Mouse (Mus musculus): Measurements from ENCODE around the gene Crk. TPM values are rescaled to one million over a fixed set of nuclear protein-coding genes. Genes with fewer than 3 reads are reported as not detected.

Gene Crk
- polyA plus RNA-seq, 1 experiment = 91.5 TPM

GRCm38 (mm10) chr11:75666296-75666695 is 12.8 kb upstream of the Crk start:
- H3K36me3 ChIP-seq (ENCODE audit: control insufficient read depth, insufficient read depth, low read length, poor library complexity, severe bottlenecking) = peaks cover 18% of the 10 kb centered on the region
- no peak overlapping the region for H3K4me3 ChIP-seq (ENCODE audit: low read depth, low read length)
- no peak overlapping the region for H3K27ac ChIP-seq (ENCODE audit: insufficient read depth, low read length)
- H3K9me3 ChIP-seq (replicated peaks; ENCODE audit: control insufficient read depth, insufficient read depth, low read length, poor library complexity, severe bottlenecking) = no peaks in the 10 kb centered on the region
- H3K4me1 ChIP-seq (ENCODE audit: control insufficient read depth, insufficient read depth, low read length) = no peaks in the 10 kb centered on the region
- no peak overlapping the region for H3K9ac ChIP-seq (ENCODE audit: low read depth, poor library complexity, severe bottlenecking)
- no peaks in the 10 kb centered on the region for H3K27me3 ChIP-seq (ENCODE audit: control insufficient read depth, insufficient read depth, low read length, poor library complexity, severe bottlenecking)
- no peak for TF ChIP-seq EP300 (IDR thresholded peaks at IDR 0.05; ENCODE audit: insufficient read depth, low read depth, low read length)

- H3K4me3 ChIP-seq (ENCODE audit: low read depth, low read length) = no peak overlapping the region
- H3K36me3 ChIP-seq (ENCODE audit: control insufficient read depth, insufficient read depth, low read length, poor library complexity, severe bottlenecking) = peaks cover 20% of the 10 kb centered on the region
- no peaks in the 10 kb centered on the region for H3K4me1 ChIP-seq (ENCODE audit: control insufficient read depth, insufficient read depth, low read length)
- H3K9me3 ChIP-seq (replicated peaks; ENCODE audit: control insufficient read depth, insufficient read depth, low read length, poor library complexity, severe bottlenecking) = no peaks in the 10 kb centered on the region
- no peaks in the 10 kb centered on the region for H3K27me3 ChIP-seq (ENCODE audit: control insufficient read depth, insufficient read depth, low read length, poor library complexity, severe bottlenecking)
- no peak overlapping the region for H3K27ac ChIP-seq (ENCODE audit: insufficient read depth, low read length)
- H3K9ac ChIP-seq (ENCODE audit: low read depth, poor library complexity, severe bottlenecking) = no peak overlapping the region
- TF ChIP-seq POLR2A (IDR thresholded peaks at IDR 0.05; ENCODE audit: insufficient read depth, low read length) (no peak), CTCF (IDR thresholded peaks at IDR 0.05; ENCODE audit: low read depth, low read length) (no peak), EP300 (IDR thresholded peaks at IDR 0.05; ENCODE audit: insufficient read depth, low read depth, low read length) (no peak)
Observed at GRCm38 (mm10) chr11:75668621-75669020, 10.4 kb upstream of the Crk start.

GRCm38 (mm10) chr11:75669176-75669852 is 9.7 kb upstream of the Crk start:
- Histone ChIP-seq H3K36me3 (ENCODE audit: control insufficient read depth, insufficient read depth, low read length, poor library complexity, severe bottlenecking) (peaks cover 21% of the 10 kb centered on the region), H3K4me1 (ENCODE audit: control insufficient read depth, insufficient read depth, low read length) (no peaks in the 10 kb centered on the region)
- TF ChIP-seq CTCF (IDR thresholded peaks at IDR 0.05; ENCODE audit: low read depth, low read length) (no peak), EP300 (IDR thresholded peaks at IDR 0.05; ENCODE audit: insufficient read depth, low read depth, low read length) (no peak), POLR2A (IDR thresholded peaks at IDR 0.05; ENCODE audit: insufficient read depth, low read length) (no peak)

GRCm38 (mm10) chr11:75669853-75670200 is 9.2 kb upstream of the Crk start:
- H3K27ac ChIP-seq (ENCODE audit: insufficient read depth, low read length) = no peak overlapping the region
- no peak for TF ChIP-seq CTCF (IDR thresholded peaks at IDR 0.05; ENCODE audit: low read depth, low read length)
- no peak for TF ChIP-seq POLR2A (IDR thresholded peaks at IDR 0.05; ENCODE audit: insufficient read depth, low read length)
- TF ChIP-seq EP300 (IDR thresholded peaks at IDR 0.05; ENCODE audit: insufficient read depth, low read depth, low read length) = no peak
- H3K4me1 ChIP-seq (ENCODE audit: control insufficient read depth, insufficient read depth, low read length) = no peaks in the 10 kb centered on the region
- no peaks in the 10 kb centered on the region for H3K27me3 ChIP-seq (ENCODE audit: control insufficient read depth, insufficient read depth, low read length, poor library complexity, severe bottlenecking)
- H3K9ac ChIP-seq (ENCODE audit: low read depth, poor library complexity, severe bottlenecking) = no peak overlapping the region
- H3K9me3 ChIP-seq (replicated peaks; ENCODE audit: control insufficient read depth, insufficient read depth, low read length, poor library complexity, severe bottlenecking) = no peaks in the 10 kb centered on the region
- H3K4me3 ChIP-seq (ENCODE audit: low read depth, low read length) = no peak overlapping the region
- H3K36me3 ChIP-seq (ENCODE audit: control insufficient read depth, insufficient read depth, low read length, poor library complexity, severe bottlenecking) = peaks cover 21% of the 10 kb centered on the region

More at GRCm38 (mm10) chr11:75669176-75669852, 9.7 kb upstream of the Crk start:
- H3K9me3 ChIP-seq (replicated peaks; ENCODE audit: control insufficient read depth, insufficient read depth, low read length, poor library complexity, severe bottlenecking) = no peaks in the 10 kb centered on the region
- no peaks in the 10 kb centered on the region for H3K27me3 ChIP-seq (ENCODE audit: control insufficient read depth, insufficient read depth, low read length, poor library complexity, severe bottlenecking)
- no peak overlapping the region for H3K27ac ChIP-seq (ENCODE audit: insufficient read depth, low read length)
- no peak overlapping the region for H3K4me3 ChIP-seq (ENCODE audit: low read depth, low read length)
- H3K9ac ChIP-seq (ENCODE audit: low read depth, poor library complexity, severe bottlenecking) = no peak overlapping the region

- TF ChIP-seq EP300 (IDR thresholded peaks at IDR 0.05; ENCODE audit: insufficient read depth, low read depth, low read length) = no peak
- no peak for TF ChIP-seq CTCF (IDR thresholded peaks at IDR 0.05; ENCODE audit: low read depth, low read length)
- TF ChIP-seq POLR2A (IDR thresholded peaks at IDR 0.05; ENCODE audit: insufficient read depth, low read length) = no peak
- H3K36me3 ChIP-seq (ENCODE audit: control insufficient read depth, insufficient read depth, low read length, poor library complexity, severe bottlenecking) = peaks cover 21% of the 10 kb centered on the region
Observed at GRCm38 (mm10) chr11:75671426-75672180, 7.5 kb upstream of the Crk start.

GRCm38 (mm10) chr11:75673411-75673810 is 5.6 kb upstream of the Crk start:
- peaks cover 16% of the 10 kb centered on the region for H3K36me3 ChIP-seq (ENCODE audit: control insufficient read depth, insufficient read depth, low read length, poor library complexity, severe bottlenecking)
- no peaks in the 10 kb centered on the region for H3K27me3 ChIP-seq (ENCODE audit: control insufficient read depth, insufficient read depth, low read length, poor library complexity, severe bottlenecking)
- H3K9me3 ChIP-seq (replicated peaks; ENCODE audit: control insufficient read depth, insufficient read depth, low read length, poor library complexity, severe bottlenecking) = no peaks in the 10 kb centered on the region
- TF ChIP-seq CTCF (IDR thresholded peaks at IDR 0.05; ENCODE audit: low read depth, low read length) = no peak
- TF ChIP-seq POLR2A (IDR thresholded peaks at IDR 0.05; ENCODE audit: insufficient read depth, low read length) = no peak
- TF ChIP-seq EP300 (IDR thresholded peaks at IDR 0.05; ENCODE audit: insufficient read depth, low read depth, low read length) = no peak
- no peak overlapping the region for H3K27ac ChIP-seq (ENCODE audit: insufficient read depth, low read length)
- no peak overlapping the region for H3K4me3 ChIP-seq (ENCODE audit: low read depth, low read length)
- no peak overlapping the region for H3K9ac ChIP-seq (ENCODE audit: low read depth, poor library complexity, severe bottlenecking)
- H3K4me1 ChIP-seq (ENCODE audit: control insufficient read depth, insufficient read depth, low read length) = no peaks in the 10 kb centered on the region

More at GRCm38 (mm10) chr11:75671426-75672180, 7.5 kb upstream of the Crk start:
- Histone ChIP-seq H3K27ac (ENCODE audit: insufficient read depth, low read length) (no peak overlapping the region), H3K9ac (ENCODE audit: low read depth, poor library complexity, severe bottlenecking) (no peak overlapping the region), H3K4me3 (ENCODE audit: low read depth, low read length) (no peak overlapping the region), H3K27me3 (ENCODE audit: control insufficient read depth, insufficient read depth, low read length, poor library complexity, severe bottlenecking) (no peaks in the 10 kb centered on the region), H3K4me1 (ENCODE audit: control insufficient read depth, insufficient read depth, low read length) (no peaks in the 10 kb centered on the region), H3K9me3 (replicated peaks; ENCODE audit: control insufficient read depth, insufficient read depth, low read length, poor library complexity, severe bottlenecking) (no peaks in the 10 kb centered on the region)
